ENCODE assay signal across 25 mouse cellular contexts in the genomic region with DNA sequence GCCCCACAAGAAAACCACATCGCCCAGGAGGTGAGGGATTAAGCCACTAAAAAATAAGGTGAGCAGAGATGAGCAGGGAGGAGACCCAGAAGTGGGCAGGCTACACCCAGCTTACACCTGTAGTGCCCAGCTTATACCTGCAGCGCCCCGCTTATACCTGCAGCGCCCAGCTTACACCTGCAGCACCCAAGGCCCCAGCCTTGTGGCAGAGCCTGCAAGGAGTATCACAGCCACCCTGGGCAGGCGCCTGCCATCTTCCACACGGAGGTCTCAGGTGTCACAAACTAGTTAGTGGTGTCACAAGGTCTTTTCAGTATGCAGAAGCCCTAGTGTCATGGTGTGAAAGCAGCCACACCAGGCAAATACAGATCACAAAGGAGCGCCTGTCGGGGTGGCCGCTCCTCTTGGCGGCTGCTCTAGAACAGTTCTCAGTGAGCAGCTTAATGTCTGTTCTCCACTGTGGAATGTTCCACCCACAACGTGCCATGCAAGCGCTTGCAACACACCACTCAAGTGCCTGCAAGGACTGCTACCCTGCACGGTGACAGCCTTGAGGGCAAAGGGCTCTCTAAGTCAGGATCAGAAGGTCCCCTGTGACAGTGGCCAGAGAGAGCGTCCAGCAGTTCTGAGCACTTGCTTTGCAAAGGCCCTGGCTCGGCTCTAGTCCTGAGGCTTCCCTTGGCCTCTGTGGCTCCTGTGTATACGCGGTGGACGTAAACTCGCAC. TPM values are rescaled to one million over a fixed set of nuclear protein-coding genes. Genes with fewer than 3 reads are reported as not detected.
A peak's percentile ranks its signal among the peaks of the same experiment; 100 is the strongest.
DNase-seq lines count a peak whose midpoint lies in the region; ATAC-seq and TF ChIP-seq lines count a peak whose summit lies in the region.
"Had no signal": no experiment of that assay in that cellular context is flagged by ENCODE, and none has a peak within 500 bp of the region (broad histone marks: within the 10 kb centered on the region; RNA-seq: fewer than 3 reads in every experiment).

No protein-coding gene starts in this region.

- peak; percentile 19 for DNase-seq in cerebellum, adult 9-11 months
- no peak for DNase-seq in layer of hippocampus, adult 2 months (ENCODE audit: low spot score in 2 of 2)
- no peak for DNase-seq in layer of hippocampus, adult 18-20 months (ENCODE audit: low spot score in 2 of 2)
- DNase-seq in brain, adult 2 months (ENCODE audit: low read depth, low spot score): peak; percentile 50
- peak; percentile 48 for DNase-seq in lung, postnatal 14 days
- DNase-seq in B cell, adult 2 months: no peak
- DNase-seq: cerebellum, adult 11 months; cerebellum, adult 9-10 months; embryo, embryonic 11 days; gastrocnemius, postnatal 14 days; heart, postnatal 36 days; kidney, adult 2 months had no signal

- no peak for ATAC-seq in cerebellum, adult (ENCODE audit: insufficient number of reproducible peaks, low FRiP score, low TSS enrichment)
- ATAC-seq: forebrain, embryonic 16.5 days; hindbrain, postnatal 0 days; intestine, embryonic 15.5 days had no signal

- TF ChIP-seq CTCF in layer of hippocampus, adult 2 months (conservative IDR thresholded peaks at IDR 0.05): no peak

- no peak overlapping the region for H3K4me3 ChIP-seq in layer of hippocampus, adult 2 months
- H3K4me3 ChIP-seq: embryonic facial prominence, embryonic 12.5 days; heart, embryonic 10.5 days; heart, embryonic 15.5 days; hindbrain, embryonic 12.5 days; intestine, embryonic 15.5 days; limb, embryonic 12.5 days; liver, embryonic 15.5 days; myocyte; neural tube, embryonic 12.5 days had no signal

- peak overlapping the region; percentile 77 for H3K27ac ChIP-seq in layer of hippocampus, adult 2 months
- H3K27ac ChIP-seq: embryonic facial prominence, embryonic 12.5 days; heart, embryonic 10.5 days; heart, embryonic 15.5 days; hindbrain, embryonic 12.5 days; hindbrain, postnatal 0 days; intestine, embryonic 15.5 days; kidney, postnatal 0 days; limb, embryonic 12.5 days; liver, embryonic 15.5 days; neural tube, embryonic 12.5 days had no signal

RNA-seq across cellular contexts. Expression of gene Mtch1, which starts 11.3 kb away (rescaled TPM):
- 100 to 1,000 TPM; 587 to 618 TPM for total RNA-seq in layer of hippocampus, adult 2 months (2021)
- total RNA-seq in layer of hippocampus, adult 18-20 months (2021): 100 to 1,000 TPM; 644 to 648 TPM

RNA-seq across cellular contexts. Expression of gene Pi16, which starts 18.9 kb away (rescaled TPM):
- 1 to 10 TPM in 1 of 2 experiments, under 1 TPM in 1; 0.74 to 1.1 TPM for total RNA-seq in layer of hippocampus, adult 2 months (2021)
- total RNA-seq in layer of hippocampus, adult 18-20 months (2021): 1 to 10 TPM in 1 of 2 experiments, under 1 TPM in 1; 0.92 to 1.3 TPM

RNA-seq across cellular contexts. Expression of gene Fgd2, which starts 24.3 kb away (rescaled TPM):
- total RNA-seq in layer of hippocampus, adult 2 months (2021): 1 to 10 TPM; 3.8 to 4.4 TPM
- total RNA-seq in layer of hippocampus, adult 18-20 months (2021): 1 to 10 TPM; 4.4 to 5.8 TPM

Comparison
In these comparisons a context has a peak if more than half of its experiments do, and no peak if none do; other contexts are left out.
1. DNase-seq: peak in cerebellum, adult 9-11 months (single experiment), brain, adult 2 months (single experiment) and lung, postnatal 14 days (single experiment); none in layer of hippocampus, adult 2 months (0 of 2), layer of hippocampus, adult 18-20 months (0 of 2) and B cell, adult 2 months (0 of 2).